Mouse (Mus musculus): ENCODE measurements around the gene Usp21. TPM values are rescaled to one million over a fixed set of nuclear protein-coding genes. Genes with fewer than 3 reads are reported as not detected.

Gene Usp21
- total and polyA plus RNA-seq, 3 experiments: 11.8 to 64.5 (median 44.1) TPM

GRCm38 (mm10) chr1:171298226-171298625 is 10.4 kb upstream of the Usp21 start:
- Histone ChIP-seq H3K4me3 (ENCODE audit: low read depth, low read length) (no peak overlapping the region), H3K4me1 (ENCODE audit: insufficient read depth, low read depth, low read length) (peaks cover 11% of the 10 kb centered on the region), H3K9me3 (replicated peaks) (no peaks in the 10 kb centered on the region), H3K36me3 (replicated peaks) (no peaks in the 10 kb centered on the region), H3K27me3 (ENCODE audit: insufficient read depth, low read length) (no peaks in the 10 kb centered on the region)
- DNase-seq (ENCODE audit: low spot score) (no peak), ATAC-seq (ENCODE audit: extremely low read depth, insufficient number of reproducible peaks, low FRiP score, poor library complexity, severe bottlenecking) (no peak)
- TF ChIP-seq GATA2 (IDR thresholded peaks at IDR 0.05; ENCODE audit: borderline replicate concordance, low read depth, low read length) (no peak), POLR2AphosphoS5 (IDR thresholded peaks at IDR 0.05; ENCODE audit: insufficient replicate concordance, low read depth, low read length) (no peak), CTCF (IDR thresholded peaks at IDR 0.05; ENCODE audit: low read depth, low read length) (no peak), TAL1 (conservative IDR thresholded peaks at IDR 0.05; ENCODE audit: low read depth, low read length) (no peak), GATA1 (IDR thresholded peaks at IDR 0.05; ENCODE audit: borderline replicate concordance, low read length) (no peak)

GRCm38 (mm10) chr1:171295063-171295402 is 7.2 kb upstream of the Usp21 start:
- no peaks in the 10 kb centered on the region for H3K9me3 ChIP-seq (replicated peaks)
- H3K4me3 ChIP-seq (ENCODE audit: low read depth, low read length): peak overlapping the region; percentile 80
- H3K36me3 ChIP-seq (replicated peaks): peaks cover 13% of the 10 kb centered on the region
- ATAC-seq (ENCODE audit: extremely low read depth, insufficient number of reproducible peaks, low FRiP score, poor library complexity, severe bottlenecking) (no peak), DNase-seq (ENCODE audit: low spot score) (no peak)
- peaks cover 23% of the 10 kb centered on the region for H3K4me1 ChIP-seq (ENCODE audit: insufficient read depth, low read depth, low read length)
- no peaks in the 10 kb centered on the region for H3K27me3 ChIP-seq (ENCODE audit: insufficient read depth, low read length)
- TF ChIP-seq POLR2AphosphoS5 (IDR thresholded peaks at IDR 0.05; ENCODE audit: insufficient replicate concordance, low read depth, low read length) (no peak), CTCF (IDR thresholded peaks at IDR 0.05; ENCODE audit: low read depth, low read length) (no peak), GATA2 (IDR thresholded peaks at IDR 0.05; ENCODE audit: borderline replicate concordance, low read depth, low read length) (no peak), TAL1 (conservative IDR thresholded peaks at IDR 0.05; ENCODE audit: low read depth, low read length) (no peak), GATA1 (IDR thresholded peaks at IDR 0.05; ENCODE audit: borderline replicate concordance, low read length) (no peak)

GRCm38 (mm10) chr1:171294298-171295062 is 6.7 kb upstream of the Usp21 start, which contains the start of gene Ufc1:
Ufc1 (minus strand) TSS chr1:171295024.
- no peak for TF ChIP-seq CTCF (IDR thresholded peaks at IDR 0.05; ENCODE audit: low read depth, low read length)
- no peak for TF ChIP-seq TAL1 (conservative IDR thresholded peaks at IDR 0.05; ENCODE audit: low read depth, low read length)
- TF ChIP-seq POLR2AphosphoS5 (IDR thresholded peaks at IDR 0.05; ENCODE audit: insufficient replicate concordance, low read depth, low read length): no peak
- Histone ChIP-seq H3K27me3 (ENCODE audit: insufficient read depth, low read length) (no peaks in the 10 kb centered on the region), H3K36me3 (replicated peaks) (peaks cover 19% of the 10 kb centered on the region), H3K4me3 (ENCODE audit: low read depth, low read length) (peak within 1 kb of the TSS; percentile 80), H3K4me1 (ENCODE audit: insufficient read depth, low read depth, low read length) (peaks cover 23% of the 10 kb centered on the region), H3K9me3 (replicated peaks) (no peaks in the 10 kb centered on the region)
- DNase-seq (ENCODE audit: low spot score) (peak; percentile 58), ATAC-seq (ENCODE audit: extremely low read depth, insufficient number of reproducible peaks, low FRiP score, poor library complexity, severe bottlenecking) (peak; percentile 79)

- peaks cover 25% of the 10 kb centered on the region for H3K36me3 ChIP-seq (replicated peaks)
- TF ChIP-seq TAL1 (conservative IDR thresholded peaks at IDR 0.05; ENCODE audit: low read depth, low read length) (no peak), POLR2AphosphoS5 (IDR thresholded peaks at IDR 0.05; ENCODE audit: insufficient replicate concordance, low read depth, low read length) (no peak), GATA2 (IDR thresholded peaks at IDR 0.05; ENCODE audit: borderline replicate concordance, low read depth, low read length) (no peak), GATA1 (IDR thresholded peaks at IDR 0.05; ENCODE audit: borderline replicate concordance, low read length) (no peak), CTCF (IDR thresholded peaks at IDR 0.05; ENCODE audit: low read depth, low read length) (no peak)
- peaks cover 27% of the 10 kb centered on the region for H3K4me1 ChIP-seq (ENCODE audit: insufficient read depth, low read depth, low read length)
- H3K4me3 ChIP-seq (ENCODE audit: low read depth, low read length): peak overlapping the region; percentile 80
- no peaks in the 10 kb centered on the region for H3K9me3 ChIP-seq (replicated peaks)
- no peak for DNase-seq (ENCODE audit: low spot score)
- ATAC-seq (ENCODE audit: extremely low read depth, insufficient number of reproducible peaks, low FRiP score, poor library complexity, severe bottlenecking): no peak
- H3K27me3 ChIP-seq (ENCODE audit: insufficient read depth, low read length): no peaks in the 10 kb centered on the region
These were observed 6.1 kb upstream of the Usp21 start for GRCm38 (mm10) chr1:171293906-171294297.

GRCm38 (mm10) chr1:171293351-171293750 is 5.6 kb upstream of the Usp21 start:
- no peaks in the 10 kb centered on the region for H3K27me3 ChIP-seq (ENCODE audit: insufficient read depth, low read length)
- no peak for DNase-seq (ENCODE audit: low spot score)
- peaks cover 31% of the 10 kb centered on the region for H3K4me1 ChIP-seq (ENCODE audit: insufficient read depth, low read depth, low read length)
- peak overlapping the region; percentile 0; the same call in 1 of the 2 replicates for H3K4me3 ChIP-seq (ENCODE audit: low read depth, low read length)
- H3K36me3 ChIP-seq (replicated peaks): peaks cover 30% of the 10 kb centered on the region
- TF ChIP-seq TAL1 (conservative IDR thresholded peaks at IDR 0.05; ENCODE audit: low read depth, low read length) (no peak), CTCF (IDR thresholded peaks at IDR 0.05; ENCODE audit: low read depth, low read length) (no peak), GATA1 (IDR thresholded peaks at IDR 0.05; ENCODE audit: borderline replicate concordance, low read length) (no peak), POLR2AphosphoS5 (IDR thresholded peaks at IDR 0.05; ENCODE audit: insufficient replicate concordance, low read depth, low read length) (no peak), GATA2 (IDR thresholded peaks at IDR 0.05; ENCODE audit: borderline replicate concordance, low read depth, low read length) (no peak)
- no peak for ATAC-seq (ENCODE audit: extremely low read depth, insufficient number of reproducible peaks, low FRiP score, poor library complexity, severe bottlenecking)
- no peaks in the 10 kb centered on the region for H3K9me3 ChIP-seq (replicated peaks)

GRCm38 (mm10) chr1:171288328-171288727 is 537 bp upstream of the Usp21 start:
- Histone ChIP-seq H3K4me3 (ENCODE audit: low read depth, low read length) (peak overlapping the region; percentile 94; the same call in 1 of the 2 replicates), H3K9me3 (replicated peaks) (no peaks in the 10 kb centered on the region), H3K4me1 (ENCODE audit: insufficient read depth, low read depth, low read length) (peaks cover 57% of the 10 kb centered on the region), H3K27me3 (ENCODE audit: insufficient read depth, low read length) (no peaks in the 10 kb centered on the region), H3K36me3 (replicated peaks) (peaks cover 71% of the 10 kb centered on the region)
- DNase-seq (ENCODE audit: low spot score) (no peak), ATAC-seq (ENCODE audit: extremely low read depth, insufficient number of reproducible peaks, low FRiP score, poor library complexity, severe bottlenecking) (no peak)
- TF ChIP-seq CTCF (IDR thresholded peaks at IDR 0.05; ENCODE audit: low read depth, low read length) (no peak), GATA1 (IDR thresholded peaks at IDR 0.05; ENCODE audit: borderline replicate concordance, low read length) (no peak), GATA2 (IDR thresholded peaks at IDR 0.05; ENCODE audit: borderline replicate concordance, low read depth, low read length) (no peak), POLR2AphosphoS5 (IDR thresholded peaks at IDR 0.05; ENCODE audit: insufficient replicate concordance, low read depth, low read length) (no peak), TAL1 (conservative IDR thresholded peaks at IDR 0.05; ENCODE audit: low read depth, low read length) (no peak)
